Mouse (Mus musculus): ENCODE measurements around the gene Nphs1. TPM values are rescaled to one million over a fixed set of nuclear protein-coding genes. Genes with fewer than 3 reads are reported as not detected.
A peak's percentile ranks its signal among the peaks of the same experiment; 100 is the strongest.
"Not testable (repeated sequence)": the region's sequence is repeated elsewhere in the genome, so short reads cannot be mapped to it uniquely, and the experiment has no call there.

Gene Nphs1
- total RNA-seq, 2 experiments from 2014 or later = not detected

- DNase-seq = no peak
Measured at GRCm38 (mm10) chr7:30493401-30493931, 35.4 kb downstream of the Nphs1 start, which contains the start of gene Prodh2. TSS of gene Prodh2 (plus strand) at chr7:30493622.

- DNase-seq = not testable (repeated sequence)
Measured at GRCm38 (mm10) chr7:30495506-30496042, 37.5 kb downstream of the Nphs1 start.

- not testable (repeated sequence) for DNase-seq
Measured at GRCm38 (mm10) chr7:30501159-30501558, 43.0 kb downstream of the Nphs1 start.

GRCm38 (mm10) chr7:30508061-30508460, 49.9 kb downstream of the Nphs1 start:
- no peak for DNase-seq

- no peak for DNase-seq
Measured at GRCm38 (mm10) chr7:30515003-30515760, 57.1 kb downstream of the Nphs1 start.

GRCm38 (mm10) chr7:30518325-30518724, 60.2 kb downstream of the Nphs1 start:
- no peak for DNase-seq

- DNase-seq = no peak
Measured at GRCm38 (mm10) chr7:30520396-30520795, 62.3 kb downstream of the Nphs1 start.

- DNase-seq = no peak
Measured at GRCm38 (mm10) chr7:30520856-30521255, 62.7 kb downstream of the Nphs1 start.

- no peak for DNase-seq
Measured at GRCm38 (mm10) chr7:30522871-30523270, 64.8 kb downstream of the Nphs1 start.

GRCm38 (mm10) chr7:30524487-30524886, 66.4 kb downstream of the Nphs1 start:
- no peak for DNase-seq

GRCm38 (mm10) chr7:30525954-30526353, 67.8 kb downstream of the Nphs1 start:
- DNase-seq = no peak

GRCm38 (mm10) chr7:30526399-30526798, 68.3 kb downstream of the Nphs1 start:
- DNase-seq = no peak

GRCm38 (mm10) chr7:30526981-30527380, 68.9 kb downstream of the Nphs1 start:
- no peak for DNase-seq

GRCm38 (mm10) chr7:30531291-30531815, 73.2 kb downstream of the Nphs1 start:
- no peak for DNase-seq

- no peak for DNase-seq
Measured at GRCm38 (mm10) chr7:30532931-30533330, 74.8 kb downstream of the Nphs1 start.

- no peak for DNase-seq
Measured at GRCm38 (mm10) chr7:30533941-30534632, 76.0 kb downstream of the Nphs1 start.

GRCm38 (mm10) chr7:30534633-30535577, 76.8 kb downstream of the Nphs1 start, which contains the start of gene Arhgap33:
TSS of gene Arhgap33 (minus strand) at chr7:30535060.
- DNase-seq = peak; percentile 94
